Mouse (Mus musculus): ENCODE results near the gene Nub1. TPM values are rescaled to one million over a fixed set of nuclear protein-coding genes. Genes with fewer than 3 reads are reported as not detected.

The Nub1 gene
- total RNA-seq, 2 experiments from 2014 or later: 78.7 to 84.1 TPM

GRCm38 (mm10) chr5:24687696-24688095, 2.4 kb downstream of the Nub1 start:
- no peak for DNase-seq (ENCODE audit: low spot score in 2 of 2)

GRCm38 (mm10) chr5:24696704-24697103, 11.4 kb downstream of the Nub1 start:
- no peak for DNase-seq (ENCODE audit: low spot score in 2 of 2)

GRCm38 (mm10) chr5:24701271-24701670, 15.9 kb downstream of the Nub1 start:
- no peak for DNase-seq (ENCODE audit: low spot score in 2 of 2)

DNA sequence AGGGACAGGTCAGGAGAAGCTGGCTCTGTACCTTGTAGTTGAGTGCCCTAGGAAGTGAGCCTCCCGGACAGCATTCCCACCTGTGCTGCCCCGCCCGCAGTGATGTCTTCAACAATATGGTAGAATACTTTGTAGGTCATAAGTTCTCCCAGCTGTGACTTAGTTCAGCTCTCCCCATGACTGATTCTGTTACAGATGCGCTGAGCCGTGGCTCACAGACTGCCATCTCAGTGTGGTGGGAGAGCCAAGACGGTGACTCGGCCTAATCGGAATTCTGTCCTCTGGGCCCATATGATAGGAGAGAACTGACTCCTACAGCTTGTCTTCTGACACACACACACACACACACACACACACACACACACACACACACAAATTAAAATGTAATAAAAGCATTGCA, 19.3 kb downstream of the Nub1 start:
- DNase-seq (ENCODE audit: low spot score in 2 of 2): no peak

- DNase-seq (ENCODE audit: low spot score in 2 of 2): no peak
These were observed 24.6 kb downstream of the Nub1 start for GRCm38 (mm10) chr5:24709962-24710361.

DNA sequence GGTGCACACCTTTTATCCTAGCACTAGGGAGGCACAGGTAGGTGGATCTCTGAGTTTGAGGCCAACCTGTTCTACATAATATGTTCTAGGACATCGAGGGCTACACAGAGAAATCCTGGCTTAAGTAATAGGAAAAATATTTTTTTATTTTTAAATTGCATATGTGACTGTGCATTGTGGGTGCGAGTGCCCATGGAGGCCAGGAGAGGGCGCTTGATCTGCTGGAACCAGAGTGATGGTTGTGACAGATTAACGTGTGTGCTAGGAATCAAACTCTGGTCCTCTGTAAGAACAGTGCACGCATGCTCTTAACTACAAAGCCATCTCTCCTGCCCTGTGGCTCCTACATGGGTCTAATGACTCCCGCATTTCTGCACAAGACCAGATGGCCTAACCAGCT, 26.3 kb downstream of the Nub1 start:
- no peak for DNase-seq (ENCODE audit: low spot score in 2 of 2)

DNA sequence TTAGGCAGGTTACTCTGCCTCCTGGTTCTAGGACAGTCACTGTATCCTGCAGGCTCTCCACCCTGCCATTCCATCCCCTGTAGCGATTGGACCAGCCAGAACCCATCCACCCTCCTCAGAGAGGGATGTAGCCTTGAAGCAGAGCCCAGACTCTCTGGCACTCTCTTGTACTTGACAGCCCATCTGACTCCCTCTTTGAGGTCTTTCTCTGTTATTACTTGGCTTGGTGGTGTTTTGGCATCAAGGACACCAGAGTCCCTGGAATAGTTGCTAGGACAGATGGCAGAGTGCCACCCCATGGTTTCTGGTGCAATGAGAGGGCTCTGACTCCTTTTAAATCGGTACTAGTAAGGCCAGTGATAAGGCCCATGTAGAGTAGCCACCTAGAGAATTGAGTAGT, 27.9 kb downstream of the Nub1 start:
- no peak for DNase-seq (ENCODE audit: low spot score in 2 of 2)

GRCm38 (mm10) chr5:24713987-24714386, 28.7 kb downstream of the Nub1 start:
- no peak for DNase-seq (ENCODE audit: low spot score in 2 of 2)

- DNase-seq (ENCODE audit: low spot score in 2 of 2): no peak
These were observed 32.7 kb downstream of the Nub1 start for GRCm38 (mm10) chr5:24718076-24718475.

GRCm38 (mm10) chr5:24719852-24720251, 34.5 kb downstream of the Nub1 start:
- DNase-seq (ENCODE audit: low spot score in 2 of 2): no peak

- DNase-seq (ENCODE audit: low spot score in 2 of 2): no peak
These were observed 38.4 kb downstream of the Nub1 start for GRCm38 (mm10) chr5:24723527-24724269.

- no peak for DNase-seq (ENCODE audit: low spot score in 2 of 2)
These were observed 38.9 kb downstream of the Nub1 start for GRCm38 (mm10) chr5:24724270-24724634.

DNA sequence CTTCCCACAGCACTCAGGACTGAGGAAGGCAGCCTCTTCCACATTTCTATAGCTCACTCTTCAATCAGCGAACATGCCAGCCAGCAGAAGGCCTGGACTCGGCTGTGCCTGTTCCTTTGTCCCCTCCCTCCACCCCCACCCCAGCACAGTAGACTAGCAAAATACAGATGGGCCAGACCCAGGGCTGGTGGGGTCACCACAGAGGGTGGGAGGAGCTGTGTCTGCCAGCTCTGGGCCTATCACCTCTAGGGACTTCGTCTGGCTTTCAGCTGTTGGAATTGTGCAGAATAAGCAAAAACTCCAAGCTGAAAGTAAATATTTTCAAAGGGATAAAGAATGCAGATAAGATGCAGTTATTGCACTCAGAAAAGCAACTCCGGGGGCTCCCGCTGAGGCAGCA, 39.5 kb downstream of the Nub1 start:
- no peak for DNase-seq (ENCODE audit: low spot score in 2 of 2)

GRCm38 (mm10) chr5:24725897-24726296, 40.6 kb downstream of the Nub1 start:
- DNase-seq (ENCODE audit: low spot score in 2 of 2): no peak

GRCm38 (mm10) chr5:24726901-24727836, 41.8 kb downstream of the Nub1 start:
- DNase-seq (ENCODE audit: low spot score in 2 of 2): no peak

- DNase-seq (ENCODE audit: low spot score in 2 of 2): no peak
These were observed 44.6 kb downstream of the Nub1 start for GRCm38 (mm10) chr5:24729797-24730487.

DNA sequence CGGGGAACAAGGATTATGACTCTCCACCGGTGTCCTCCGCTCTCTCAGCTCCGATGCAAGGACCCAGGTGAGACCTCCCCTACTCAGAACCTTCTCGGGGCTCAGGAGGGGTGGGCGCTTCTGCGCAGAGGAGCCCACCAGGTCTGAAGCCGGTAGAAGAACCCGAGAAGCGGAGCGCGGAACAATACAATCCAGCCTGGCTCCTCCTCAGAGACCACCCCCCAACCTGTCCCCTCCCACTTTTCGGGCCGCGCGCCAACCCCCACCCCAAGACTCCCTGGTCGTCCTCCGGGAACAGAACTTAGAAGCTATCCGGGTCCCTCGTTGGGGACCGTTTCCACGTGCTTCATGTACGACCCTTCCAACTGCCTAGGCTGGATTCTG, 45.1 kb downstream of the Nub1 start, which contains the start of gene Wdr86:
TSS of gene Wdr86 (minus strand) at position 240 of the 384 bp plus-strand sequence.
- no peak for DNase-seq (ENCODE audit: low spot score in 2 of 2)

DNA sequence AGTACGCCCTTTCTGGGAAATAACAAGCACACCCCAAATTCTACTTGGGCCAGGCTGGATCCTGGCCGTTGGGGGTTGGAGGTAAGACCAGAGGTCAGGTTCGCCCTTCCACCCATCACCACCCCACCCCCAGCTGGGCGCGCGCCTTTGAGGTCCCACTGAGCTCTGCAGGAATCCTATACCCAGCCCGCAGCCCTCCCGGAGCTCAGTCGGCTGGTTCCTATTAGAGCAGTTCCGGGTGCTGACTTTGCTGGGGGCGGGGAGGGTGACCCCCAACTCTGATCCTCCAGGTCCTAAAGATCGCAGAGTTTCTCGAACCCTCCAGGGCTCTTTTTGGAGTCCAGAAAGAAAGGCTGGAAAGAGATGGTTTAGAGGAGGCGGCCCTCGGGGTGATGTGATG, 45.7 kb downstream of the Nub1 start:
- no peak for DNase-seq (ENCODE audit: low spot score in 2 of 2)

DNA sequence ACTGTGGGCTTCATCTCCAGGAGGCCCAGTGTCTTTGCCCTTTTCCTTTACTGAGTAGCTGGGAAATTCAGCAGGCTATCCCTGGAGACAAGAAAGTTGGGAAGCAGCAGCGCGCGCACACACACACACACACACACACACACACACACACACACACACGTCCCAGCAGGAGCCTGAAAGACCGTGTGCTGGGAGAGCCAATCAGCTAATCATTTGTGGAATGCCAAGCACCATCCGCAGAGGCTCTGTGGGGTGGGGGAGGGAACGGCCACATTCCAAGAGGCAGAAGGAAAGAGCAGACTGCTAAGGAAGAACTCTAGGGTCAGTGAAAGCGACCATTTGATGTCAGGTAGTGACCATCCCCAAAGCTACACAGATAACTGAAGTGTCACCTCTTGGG, 47.8 kb downstream of the Nub1 start:
- DNase-seq (ENCODE audit: low spot score in 2 of 2): no peak

DNA sequence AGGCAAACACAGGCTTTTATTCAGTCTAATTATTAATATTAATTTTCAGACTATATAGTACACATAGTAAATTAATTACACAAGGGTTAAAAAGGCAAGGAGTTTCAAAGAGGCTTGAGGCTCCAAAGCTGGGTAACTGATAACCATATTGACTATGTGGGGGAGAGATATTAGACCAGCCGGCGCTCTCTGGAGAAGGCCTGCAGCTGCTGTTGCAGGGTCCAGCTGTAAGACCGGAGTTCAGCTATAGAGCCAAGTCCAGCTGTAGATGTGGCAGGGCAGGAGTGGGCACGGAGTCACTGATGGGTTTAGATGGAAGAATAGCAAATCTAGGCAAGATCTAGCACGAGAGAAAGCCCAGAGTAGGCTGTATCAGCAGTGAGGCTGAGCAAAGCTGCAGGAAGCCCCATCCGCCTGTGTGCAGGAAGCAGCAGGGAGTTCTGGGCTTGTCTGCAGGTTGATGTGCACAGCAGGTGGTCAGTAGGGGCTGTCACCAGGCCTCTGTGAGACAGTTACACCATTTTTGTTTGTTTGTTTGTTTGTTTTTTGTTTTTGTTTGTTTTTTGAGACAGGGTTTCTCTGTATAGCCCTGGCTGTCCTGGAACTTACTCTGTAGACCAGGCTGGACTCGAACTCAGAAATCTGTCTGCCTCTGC, 48.6 kb downstream of the Nub1 start:
- DNase-seq (ENCODE audit: low spot score in 2 of 2): no peak

DNA sequence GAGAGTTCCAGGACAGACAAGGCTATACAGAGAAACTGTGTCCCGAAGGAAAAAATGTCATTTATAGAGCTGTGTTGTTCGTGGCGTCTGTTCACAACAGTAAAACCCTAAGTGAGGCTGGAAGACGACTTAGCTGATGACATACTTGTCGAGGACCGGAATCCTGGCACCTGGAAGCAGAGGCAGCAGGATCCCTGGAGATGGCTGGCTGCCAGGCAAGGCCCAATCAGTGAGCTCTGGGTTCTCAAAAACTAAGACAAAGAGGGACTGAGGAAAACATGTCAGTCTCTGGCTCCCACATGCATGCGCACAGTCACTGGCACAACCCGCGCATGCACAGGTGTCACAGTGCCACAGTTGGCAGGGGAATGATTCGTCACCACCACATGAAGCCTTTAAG, 52.3 kb downstream of the Nub1 start:
- DNase-seq (ENCODE audit: low spot score in 2 of 2): no peak

All from left cerebral cortex, adult 18-20 months (tissue).